Mouse (Mus musculus) embryo, embryonic 11 days (tissue): Measurements from ENCODE around the gene Selenbp2.
"Not testable (repeated sequence)": the region's sequence is repeated elsewhere in the genome, so short reads cannot be mapped to it uniquely, and the experiment has no call there.

Source experiments
- DNase-seq: peaks from one replicate; pipeline ENCODE4 v3.0.0-alpha.2; 2015

Selenbp2 gene

GRCm38 (mm10) chr3:94691694-94692093 is 1.7 kb upstream of the Selenbp2 start:
- DNase-seq: not testable (repeated sequence)

GRCm38 (mm10) chr3:94693874-94694273 is 518 bp downstream of the Selenbp2 start:
- not testable (repeated sequence) for DNase-seq

GRCm38 (mm10) chr3:94695591-94695990 is 2.2 kb downstream of the Selenbp2 start:
- DNase-seq: not testable (repeated sequence)

- DNase-seq: not testable (repeated sequence)
Measured at GRCm38 (mm10) chr3:94696257-94696656, 2.9 kb downstream of the Selenbp2 start.

- not testable (repeated sequence) for DNase-seq
Measured at GRCm38 (mm10) chr3:94702163-94702810, 8.9 kb downstream of the Selenbp2 start.

GRCm38 (mm10) chr3:94702856-94703255 is 9.5 kb downstream of the Selenbp2 start:
- no peak for DNase-seq

- DNase-seq: not testable (repeated sequence)
Measured at GRCm38 (mm10) chr3:94703364-94703763, 10.0 kb downstream of the Selenbp2 start.

- not testable (repeated sequence) for DNase-seq
Measured at GRCm38 (mm10) chr3:94710591-94710990, 17.2 kb downstream of the Selenbp2 start.

- DNase-seq: not testable (repeated sequence)
Measured at GRCm38 (mm10) chr3:94713424-94713823, 20.1 kb downstream of the Selenbp2 start.

- not testable (repeated sequence) for DNase-seq
Measured at GRCm38 (mm10) chr3:94718253-94718652, 24.9 kb downstream of the Selenbp2 start.

GRCm38 (mm10) chr3:94723637-94724036 is 30.3 kb downstream of the Selenbp2 start:
- not testable (repeated sequence) for DNase-seq

- no peak for DNase-seq
Measured at GRCm38 (mm10) chr3:94745691-94746090, 52.3 kb downstream of the Selenbp2 start.
